Mouse (Mus musculus) kidney, adult 8-10 months (tissue): Measurements from ENCODE around the gene B4galnt2.

ENCODE experiments used
- DNase-seq, 2 experiments: peaks; one replicate each; pipeline ENCODE4 v3.0.0; 2022

B4galnt2 gene

GRCm38 (mm10) chr11:95890462-95891051 lies 24.1 kb downstream of the B4galnt2 start:
- no peak for DNase-seq

- DNase-seq: peak in 1 of 2 experiments; percentile 19
Measured at GRCm38 (mm10) chr11:95879861-95880260, 34.8 kb downstream of the B4galnt2 start.

GRCm38 (mm10) chr11:95876296-95876695 lies 38.4 kb downstream of the B4galnt2 start:
- peak in 1 of 2 experiments; percentile 41 for DNase-seq

GRCm38 (mm10) chr11:95875804-95876203 lies 38.9 kb downstream of the B4galnt2 start:
- no peak for DNase-seq

- no peak for DNase-seq
Measured at GRCm38 (mm10) chr11:95869918-95870470, 44.7 kb downstream of the B4galnt2 start.

DNA sequence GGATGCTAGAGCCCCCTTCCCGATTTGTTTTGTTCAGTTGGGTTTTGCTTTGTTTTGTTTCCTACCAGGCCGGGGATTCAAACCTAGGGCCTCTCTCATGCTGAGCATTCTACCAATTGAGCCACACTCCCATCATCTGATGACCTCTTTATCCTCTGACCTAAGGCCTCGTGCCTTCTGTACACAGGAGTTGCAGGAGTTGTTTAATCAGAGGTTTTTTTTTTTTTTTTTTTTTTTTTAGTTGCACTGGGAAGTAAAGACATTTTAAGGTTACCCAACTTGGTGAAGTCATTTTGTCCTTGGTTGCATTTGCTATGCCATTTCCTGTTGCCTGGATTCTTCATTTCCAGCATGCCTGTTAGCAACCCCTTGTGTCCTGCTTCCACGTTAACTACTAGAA lies 45.2 kb downstream of the B4galnt2 start:
- no peak for DNase-seq

DNA sequence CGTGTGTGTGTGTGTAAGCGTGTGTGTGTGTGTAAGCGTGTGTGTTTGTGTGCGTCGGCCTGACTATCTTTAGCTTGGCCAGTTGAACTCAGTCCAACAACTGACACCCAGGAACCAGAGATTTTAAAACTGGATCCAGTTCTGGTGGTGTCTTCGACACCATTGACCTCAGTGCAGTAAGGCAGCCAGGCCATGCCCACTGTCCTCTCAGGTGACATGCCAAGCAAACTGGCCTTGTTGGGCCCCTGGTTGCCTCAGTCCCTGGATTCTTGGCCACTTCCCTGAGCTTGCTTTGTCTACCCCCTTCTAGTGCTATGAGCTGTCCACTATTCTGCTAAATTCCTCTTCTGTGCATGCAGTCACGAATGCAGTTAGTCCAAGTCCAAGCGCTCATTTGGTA lies 53.3 kb downstream of the B4galnt2 start:
- no peak for DNase-seq

- DNase-seq: no peak
Measured at GRCm38 (mm10) chr11:95860071-95860490, 54.6 kb downstream of the B4galnt2 start.

DNA sequence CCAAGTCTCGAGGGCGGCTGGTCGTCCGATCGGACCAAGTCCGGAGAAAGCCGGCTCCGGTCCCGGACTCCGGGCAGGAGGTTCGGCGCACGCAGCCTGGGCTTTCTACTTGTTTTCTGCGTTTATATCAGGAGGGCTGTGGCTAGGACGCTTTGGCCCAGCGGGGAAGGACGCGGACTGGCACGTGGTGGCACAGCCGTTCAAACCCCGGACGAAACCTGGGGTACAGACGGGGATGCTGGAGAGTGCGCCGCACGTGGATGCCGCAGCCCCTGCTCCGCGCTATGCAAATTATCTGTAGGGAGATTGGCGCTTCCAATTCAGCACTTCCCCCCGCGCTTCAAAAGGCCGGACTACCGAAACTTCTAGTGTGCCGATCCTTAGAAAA lies 55.2 kb downstream of the B4galnt2 start:
- DNase-seq: peak in 1 of 2 experiments; percentile 73

- peak; percentile 97 to 98 for DNase-seq
Measured at GRCm38 (mm10) chr11:95858528-95859467, 55.9 kb downstream of the B4galnt2 start.

- no peak for DNase-seq
Measured at GRCm38 (mm10) chr11:95857716-95858527, 56.8 kb downstream of the B4galnt2 start.

DNA sequence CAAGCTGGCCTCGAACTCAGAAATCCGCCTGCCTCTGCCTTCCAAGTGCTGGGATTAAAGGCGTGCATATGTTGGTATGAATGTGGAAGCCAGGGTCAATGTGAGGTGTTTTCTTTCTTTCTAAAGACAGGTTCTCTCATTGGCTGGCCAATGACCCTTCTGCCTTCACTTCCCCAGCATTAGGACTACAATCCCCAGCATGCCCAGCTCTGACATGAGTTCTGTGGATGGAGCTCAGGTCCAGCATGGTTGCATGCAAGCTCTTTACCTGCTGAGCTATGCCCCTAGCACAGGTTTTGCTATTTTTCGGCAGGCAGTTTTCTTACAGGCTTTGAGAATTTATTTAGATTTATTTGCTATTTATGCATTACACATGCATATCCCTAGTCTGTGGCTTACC lies 57.4 kb downstream of the B4galnt2 start:
- no peak for DNase-seq

GRCm38 (mm10) chr11:95853684-95854083 lies 61.0 kb downstream of the B4galnt2 start:
- DNase-seq: peak; percentile 62 to 81

GRCm38 (mm10) chr11:95850898-95851297 lies 63.8 kb downstream of the B4galnt2 start:
- no peak for DNase-seq

DNA sequence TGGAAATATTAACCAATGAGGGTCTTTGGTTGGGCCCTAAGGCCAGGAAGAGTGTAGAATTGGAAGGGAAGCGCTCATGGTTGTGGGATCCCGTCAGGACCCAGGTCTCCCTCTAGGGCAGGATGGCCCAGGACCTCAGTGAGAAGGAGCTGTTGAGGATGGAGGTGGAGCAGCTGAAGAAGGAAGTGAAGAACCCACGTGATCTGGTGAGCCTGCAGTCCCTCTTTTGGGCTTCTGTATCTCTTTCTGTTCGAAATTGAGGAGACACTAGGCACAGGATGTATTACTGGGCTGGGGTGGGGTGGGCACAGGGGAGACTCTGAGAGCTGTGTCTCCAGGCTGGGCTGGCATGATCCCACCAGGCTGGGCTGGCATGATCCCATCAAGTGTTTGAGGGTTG lies 69.8 kb downstream of the B4galnt2 start:
- no peak for DNase-seq

DNA sequence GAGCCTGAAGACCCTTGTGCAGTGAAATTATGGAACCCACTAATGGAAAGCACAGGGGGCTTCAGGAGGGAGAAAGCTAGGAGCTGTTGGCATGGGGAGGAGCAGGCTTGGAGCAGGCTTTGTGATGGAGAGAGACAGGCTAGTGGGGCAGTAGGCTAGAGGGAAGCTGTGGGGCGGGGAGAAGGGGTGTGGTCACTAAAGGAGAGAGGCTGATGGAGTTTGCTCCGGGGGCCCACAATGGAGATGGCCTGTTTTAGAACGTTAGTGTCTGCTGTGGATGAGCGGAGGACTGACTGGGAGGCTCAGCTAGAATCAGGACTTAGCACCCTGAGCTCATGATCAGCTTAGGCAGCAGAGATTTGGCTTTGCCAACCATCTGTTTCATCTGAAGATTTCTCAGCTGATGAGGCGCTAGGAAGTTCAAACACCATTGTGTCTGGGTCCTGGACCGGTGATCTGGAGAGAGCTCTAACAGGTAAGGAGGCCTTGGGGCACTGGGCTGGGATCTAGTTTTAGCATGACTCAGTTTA lies 71.2 kb downstream of the B4galnt2 start:
- DNase-seq: no peak

- DNase-seq: no peak
Measured at GRCm38 (mm10) chr11:95842953-95843352, 71.7 kb downstream of the B4galnt2 start.

GRCm38 (mm10) chr11:95842074-95842681 lies 72.5 kb downstream of the B4galnt2 start, which contains the start of gene Abi3:
Gene Abi3, minus strand, starts transcription at chr11:95842476.
- DNase-seq: peak in 1 of 2 experiments; percentile 44

GRCm38 (mm10) chr11:95841498-95841830 lies 73.2 kb downstream of the B4galnt2 start:
- DNase-seq: no peak

DNA sequence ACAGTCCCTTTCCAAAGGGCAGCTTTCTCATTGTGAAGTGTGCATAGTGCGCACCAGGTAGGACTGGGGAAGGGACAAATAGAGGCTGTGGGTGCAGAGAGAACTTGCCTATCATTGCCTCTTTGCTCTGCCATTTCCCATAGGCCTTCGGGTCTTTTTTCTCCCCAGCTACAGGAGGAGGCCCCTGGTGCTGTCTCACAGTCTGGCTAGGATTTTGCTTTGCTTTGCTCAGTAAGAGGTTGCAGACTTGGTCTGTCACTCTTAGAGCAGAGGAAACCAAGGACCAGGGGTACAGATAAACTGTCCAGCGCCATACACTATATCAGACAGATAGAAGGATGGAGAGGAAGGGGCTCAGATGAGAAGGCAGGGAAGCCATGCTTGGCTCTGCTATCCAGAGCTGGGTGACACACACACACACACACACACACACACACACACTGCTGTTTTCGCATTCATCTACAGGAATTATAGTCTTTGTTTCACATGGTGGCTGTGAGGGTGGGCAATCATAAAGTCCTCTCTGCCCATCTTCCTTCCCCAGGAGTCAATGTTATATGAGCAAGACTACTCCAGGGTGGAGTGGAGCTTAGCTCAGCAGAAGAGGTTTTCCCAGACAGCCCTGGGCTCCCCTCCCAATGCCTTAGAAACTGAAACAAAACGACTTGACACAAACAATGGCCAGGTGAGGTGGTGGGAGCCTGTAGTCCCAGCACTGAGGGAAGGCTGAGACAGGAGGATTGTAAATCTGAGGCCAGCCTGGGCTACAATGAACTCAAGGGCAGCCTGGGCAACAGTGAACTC lies 73.8 kb downstream of the B4galnt2 start:
- no peak for DNase-seq
